Mouse (Mus musculus) layer of hippocampus, adult 2 months (tissue): ENCODE data around the gene Drd4. TPM values are rescaled to one million over a fixed set of nuclear protein-coding genes. Genes with fewer than 3 reads are reported as not detected.

ENCODE experiments used
- DNase-seq, 2 experiments: peaks; one replicate each; pipeline ENCODE4 v3.0.0; 2022; ENCODE audit warnings: low spot score in 2 of 2
- H3K27ac ChIP-seq: fragments of 200-600 bp; 2 replicates; pipeline ENCODE4 v1.8.1; 2022
- H3K4me3 ChIP-seq: fragments of 200-600 bp; 2 replicates; pipeline ENCODE4 v1.8.1; 2022; ENCODE audit warnings: mild to moderate bottlenecking
- CTCF ChIP-seq: fragments of 200-600 bp; conservative IDR thresholded peaks from 2 replicates; pipeline ENCODE4 v1.8.1; 2022; ENCODE audit warnings: antibody characterized with exemption, mild to moderate bottlenecking, moderate library complexity
- total RNA-seq, 2 experiments: library from RNA; stranded (reverse); gene quantifications; 2 replicates each; pipeline ENCODE4 v1.2.3; 2021

Gene Drd4
- total RNA-seq, 2 experiments from 2014 or later, result 0.20 to 0.23 TPM

- no peak for TF ChIP-seq CTCF
- DNase-seq, result no peak
- Histone ChIP-seq H3K4me3 (peak overlapping the region; percentile 87), H3K27ac (peak overlapping the region; percentile 100)
Observed at GRCm38 (mm10) chr7:141328373-141328990, 36.7 kb downstream of the Drd4 start.

DNA sequence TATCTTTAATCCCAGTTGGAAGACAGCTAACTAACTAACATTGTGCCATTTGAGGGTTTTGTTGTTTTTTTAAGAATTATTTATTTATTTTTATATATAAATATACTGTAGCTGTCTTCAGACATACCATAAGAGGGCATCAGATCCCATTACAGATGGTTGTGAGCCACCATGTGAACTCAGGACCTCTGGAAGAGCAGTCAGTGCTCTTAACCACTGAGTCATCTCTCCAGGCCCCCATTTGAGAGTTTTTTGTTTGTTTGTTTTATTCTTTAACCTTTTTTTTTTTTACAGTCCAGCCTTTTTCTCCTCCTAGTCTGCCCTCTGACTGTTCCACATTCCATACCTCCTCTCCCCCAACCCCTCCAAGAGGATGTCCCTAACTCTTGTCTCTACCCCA is 38.9 kb downstream of the Drd4 start:
- no peak for TF ChIP-seq CTCF
- DNase-seq, result no peak

DNA sequence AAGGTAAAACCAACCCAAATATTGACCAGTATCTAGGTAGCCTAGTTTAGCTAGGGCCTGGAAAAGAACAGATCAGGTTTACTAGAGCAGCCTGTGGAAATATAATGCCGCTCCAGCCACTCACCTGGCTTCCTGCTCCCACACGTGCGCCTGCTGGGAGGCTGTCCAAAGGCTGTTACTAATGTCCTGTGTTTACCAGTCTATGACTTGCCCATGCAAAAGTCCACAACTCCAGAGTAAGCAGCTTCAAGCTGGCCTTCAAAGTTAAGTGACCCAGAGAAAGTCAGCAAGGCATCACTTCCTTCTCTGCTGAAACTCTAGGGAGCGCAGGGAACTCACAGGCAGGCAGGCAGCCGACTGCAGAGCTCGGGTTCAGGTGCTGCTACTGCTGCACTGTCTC is 40.2 kb downstream of the Drd4 start:
- no peak for TF ChIP-seq CTCF
- DNase-seq, result no peak
- no peak overlapping the region for H3K27ac ChIP-seq
- no peak overlapping the region for H3K4me3 ChIP-seq

More for the DNA sequence above, 38.9 kb downstream of the Drd4 start:
- no peak overlapping the region for H3K27ac ChIP-seq
- no peak overlapping the region for H3K4me3 ChIP-seq

GRCm38 (mm10) chr7:141335044-141335579 is 43.3 kb downstream of the Drd4 start:
- Histone ChIP-seq H3K27ac (peak overlapping the region; percentile 74), H3K4me3 (no peak overlapping the region)
- no peak for DNase-seq
- TF ChIP-seq CTCF, result peak; percentile 52

DNA sequence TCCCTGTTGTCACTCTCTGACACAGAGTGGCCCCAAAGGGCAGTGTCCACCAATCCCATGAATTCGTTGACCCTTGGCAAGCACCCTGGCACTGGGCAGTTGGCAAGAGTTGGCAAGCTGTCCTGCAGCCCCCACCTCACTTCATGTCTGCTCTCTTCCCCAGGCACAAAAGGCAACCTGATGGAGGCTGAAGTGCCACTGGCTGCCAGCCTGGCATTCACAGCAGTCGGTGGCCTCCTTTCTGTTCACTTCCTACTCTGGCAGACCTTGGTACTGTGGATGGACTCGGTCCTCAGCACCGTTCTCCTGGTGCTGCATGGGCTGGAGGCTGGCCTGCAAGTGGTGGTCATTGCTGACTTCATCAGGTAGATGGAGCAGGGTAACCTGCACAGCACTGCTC is 43.9 kb downstream of the Drd4 start:
- DNase-seq, result peak in 1 of 2 experiments; percentile 29
- H3K4me3 ChIP-seq, result no peak overlapping the region
- peak overlapping the region; percentile 74 for H3K27ac ChIP-seq
- TF ChIP-seq CTCF, result no peak

- TF ChIP-seq CTCF, result no peak
- DNase-seq, result no peak
- H3K27ac ChIP-seq, result peak overlapping the region; percentile 74; the same call in 1 of the 2 replicates
Observed at GRCm38 (mm10) chr7:141336296-141336695, 44.5 kb downstream of the Drd4 start.

GRCm38 (mm10) chr7:141337716-141338416 is 46.1 kb downstream of the Drd4 start:
- H3K27ac ChIP-seq, result no peak overlapping the region
- no peak for TF ChIP-seq CTCF
- no peak overlapping the region for H3K4me3 ChIP-seq
- DNase-seq, result no peak

More at GRCm38 (mm10) chr7:141336296-141336695, 44.5 kb downstream of the Drd4 start:
- no peak overlapping the region for H3K4me3 ChIP-seq

- TF ChIP-seq CTCF, result no peak
- no peak for DNase-seq
- H3K4me3 ChIP-seq, result no peak within 1 kb of the TSS
Observed at GRCm38 (mm10) chr7:141338576-141339131, 46.8 kb downstream of the Drd4 start, which contains the start of gene Eps8l2. Eps8l2 (plus strand) TSS chr7:141338880.

GRCm38 (mm10) chr7:141339215-141339920 is 47.6 kb downstream of the Drd4 start:
- no peak overlapping the region for H3K27ac ChIP-seq
- H3K4me3 ChIP-seq, result no peak overlapping the region
- DNase-seq, result no peak
- TF ChIP-seq CTCF, result no peak

More at GRCm38 (mm10) chr7:141338576-141339131, 46.8 kb downstream of the Drd4 start, which contains the start of gene Eps8l2:
- H3K27ac ChIP-seq, result no peak within 1 kb of the TSS

DNA sequence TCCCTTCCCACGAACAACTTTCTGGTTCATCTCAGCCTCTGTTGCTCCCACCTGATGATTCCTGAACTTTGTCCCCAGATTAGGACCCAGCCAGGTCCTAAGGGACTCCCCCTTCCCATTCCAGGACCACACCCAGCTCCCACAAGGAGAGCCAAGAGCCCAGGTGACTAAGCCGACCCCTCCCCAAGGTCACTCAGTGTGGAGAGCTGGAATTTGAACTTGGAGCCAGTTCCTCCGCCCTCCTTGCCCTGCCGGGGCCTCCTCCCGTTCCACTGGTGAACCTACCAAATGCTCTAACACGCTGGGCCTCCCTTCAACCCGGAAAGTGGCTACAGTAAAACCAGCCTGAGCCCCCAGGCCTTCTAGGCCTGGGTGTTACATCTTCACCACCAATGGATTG is 48.2 kb downstream of the Drd4 start:
- Histone ChIP-seq H3K4me3 (no peak overlapping the region), H3K27ac (no peak overlapping the region)
- no peak for DNase-seq
- no peak for TF ChIP-seq CTCF

- TF ChIP-seq CTCF, result no peak
Observed at GRCm38 (mm10) chr7:141340476-141340875, 48.7 kb downstream of the Drd4 start.

DNA sequence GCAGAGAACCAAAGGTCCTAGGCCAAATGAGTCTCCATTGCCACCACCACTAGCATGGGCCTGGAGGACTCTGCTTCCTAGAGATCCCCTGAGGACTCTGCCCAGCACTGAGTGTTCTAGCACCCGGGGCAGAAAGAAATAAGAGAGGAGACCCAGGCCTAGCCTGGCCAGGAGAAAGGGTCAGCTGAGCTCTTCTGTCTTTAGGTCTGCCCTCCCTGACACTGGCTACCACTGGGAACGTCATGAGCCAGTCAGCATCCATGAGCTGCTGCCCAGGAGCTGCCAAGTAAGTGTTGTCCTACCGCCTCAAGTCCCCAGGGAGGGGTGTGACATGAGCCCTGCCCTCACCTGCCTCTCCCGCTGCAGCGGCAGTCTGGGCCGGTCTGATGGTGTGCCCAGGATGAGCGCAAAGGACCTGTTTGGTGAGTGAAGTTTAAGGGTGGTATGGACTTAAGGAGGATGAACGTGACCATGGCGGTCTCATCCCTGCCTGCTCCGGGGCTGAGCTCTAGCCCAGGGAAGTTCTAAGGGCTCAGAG is 50.0 kb downstream of the Drd4 start:
- Histone ChIP-seq H3K4me3 (no peak overlapping the region), H3K27ac (no peak overlapping the region)
- TF ChIP-seq CTCF, result no peak
- no peak for DNase-seq

More at GRCm38 (mm10) chr7:141340476-141340875, 48.7 kb downstream of the Drd4 start:
- no peak overlapping the region for H3K27ac ChIP-seq
- H3K4me3 ChIP-seq, result no peak overlapping the region
- DNase-seq, result no peak
